Mouse (Mus musculus) thymus, adult 2 months (tissue): ENCODE results near the gene Zfp513. TPM values are rescaled to one million over a fixed set of nuclear protein-coding genes. Genes with fewer than 3 reads are reported as not detected.

Experiments
- DNase-seq: peaks from one replicate; pipeline ENCODE4 v3.0.0; 2021
- H3K27ac ChIP-seq: fragments of 200-500 bp; 2 replicates; pipeline ENCODE4 v1.5.1; 2012; ENCODE audit warnings: low read length, control low read depth; ENCODE audit not compliant: control insufficient read depth, insufficient read depth
- H3K27me3 ChIP-seq: fragments of 200-500 bp; 2 replicates; pipeline ENCODE4 v1.6.1; 2012; ENCODE audit warnings: mild to moderate bottlenecking, low read length, moderate library complexity, mixed read lengths; ENCODE audit not compliant: control insufficient read depth, insufficient read depth
- H3K36me3 ChIP-seq: fragments of 200-500 bp; 2 replicates; pipeline ENCODE4 v1.6.1; 2012; ENCODE audit warnings: mild to moderate bottlenecking, low read length, moderate library complexity; ENCODE audit not compliant: control insufficient read depth, insufficient read depth
- H3K4me1 ChIP-seq: fragments of 200-500 bp; replicated peaks from 2 replicates; pipeline ENCODE4 v1.6.1; 2012; ENCODE audit warnings: low read length; ENCODE audit not compliant: control insufficient read depth, insufficient read depth
- H3K4me3 ChIP-seq: fragments of 200-500 bp; 2 replicates; pipeline ENCODE4 v1.5.1; 2012; ENCODE audit warnings: mild to moderate bottlenecking, low read length, control low read depth, moderate library complexity; ENCODE audit not compliant: control insufficient read depth, insufficient read depth
- CTCF ChIP-seq: fragments of 200-500 bp; IDR thresholded peaks from 2 replicates; pipeline ENCODE4 v1.5.1; 2012; ENCODE audit warnings: mild to moderate bottlenecking, control low read depth, low read length, moderate library complexity, borderline replicate concordance; ENCODE audit not compliant: control insufficient read depth, poor library complexity, insufficient read depth; ENCODE audit errors: extremely low read depth
- POLR2A ChIP-seq: fragments of 200-500 bp; IDR thresholded peaks from 2 replicates; pipeline ENCODE4 v1.6.1; 2012; ENCODE audit warnings: mild to moderate bottlenecking, low read length, control low read depth, moderate library complexity; ENCODE audit not compliant: control insufficient read depth, poor library complexity, insufficient read depth; ENCODE audit errors: extremely low read depth
- WGBS: fragments of 180-500 bp; shearing (Covaris S2); methylation state at CpG from one replicate; pipeline ENCODE4 v1.1.7; 2018; 5-methylcytosine and 5-hydroxymethylcytosine counted together
- polyA plus RNA-seq: library from polyadenylated mRNA; depleted of rRNA; stranded (reverse); fragments of >200 nt; gene quantifications from 2 replicates; pipeline ENCODE4 v1.2.3, GENCODE M21; 2012; rRNA removed

The Zfp513 gene
- polyA plus RNA-seq, result 88.5 and 90.3 TPM in 2 replicates

- Histone ChIP-seq H3K36me3 (peaks cover 64% of the 10 kb centered on the region), H3K27ac (peak within 1 kb of the TSS; percentile 26; the same call in 1 of the 2 replicates), H3K27me3 (no peaks in the 10 kb centered on the region), H3K4me1 (peaks cover 13% of the 10 kb centered on the region), H3K4me3 (peak within 1 kb of the TSS; percentile 63)
- WGBS, result under 1% methylated on average over 53 of the region's 53 CpGs
- DNase-seq, result peak; percentile 93
- TF ChIP-seq CTCF, result peak; percentile 55; the same call in 1 of the 2 replicates
- TF ChIP-seq POLR2A, result peak; percentile 88
These were observed at the start of gene Zfp513 for GRCm38 (mm10) chr5:31201742-31202590. Gene Zfp513, minus strand, starts transcription at chr5:31202303.

GRCm38 (mm10) chr5:31251541-31252101 lies 49.5 kb upstream of the Zfp513 start, which contains the start of gene Krtcap3:
Gene Krtcap3, plus strand, starts transcription at chr5:31251691.
- H3K27ac ChIP-seq, result no peak within 1 kb of the TSS
- WGBS, result 74% methylated on average over 47 of the region's 47 CpGs

GRCm38 (mm10) chr5:31250716-31251115 lies 48.6 kb upstream of the Zfp513 start:
- H3K27me3 ChIP-seq, result no peaks in the 10 kb centered on the region

More at GRCm38 (mm10) chr5:31251541-31252101, 49.5 kb upstream of the Zfp513 start, which contains the start of gene Krtcap3:
- H3K36me3 ChIP-seq, result peaks cover 49% of the 10 kb centered on the region
- H3K27me3 ChIP-seq, result no peaks in the 10 kb centered on the region
- DNase-seq, result peak; percentile 8
- peak within 1 kb of the TSS; percentile 52 for H3K4me3 ChIP-seq
- no peak for TF ChIP-seq CTCF
- no peak for TF ChIP-seq POLR2A
- 0 out of 2 replicates have a peak, but pooled peaks cover 2% of the 10 kb centered on the region for H3K4me1 ChIP-seq

GRCm38 (mm10) chr5:31242191-31242590 lies 40.1 kb upstream of the Zfp513 start:
- Histone ChIP-seq H3K27ac (no peak overlapping the region), H3K36me3 (peaks cover 34% of the 10 kb centered on the region), H3K27me3 (no peaks in the 10 kb centered on the region), H3K4me3 (no peak overlapping the region), H3K4me1 (peaks cover 8% of the 10 kb centered on the region)
- DNase-seq, result no peak
- TF ChIP-seq POLR2A (no peak), CTCF (no peak)
- WGBS, result 39% methylated on average over 10 of the region's 10 CpGs

More at GRCm38 (mm10) chr5:31250716-31251115, 48.6 kb upstream of the Zfp513 start:
- H3K4me3 ChIP-seq, result no peak overlapping the region
- 0 out of 2 replicates have a peak, but pooled peaks cover 2% of the 10 kb centered on the region for H3K4me1 ChIP-seq
- H3K27ac ChIP-seq, result no peak overlapping the region
- DNase-seq, result no peak
- H3K36me3 ChIP-seq, result peaks cover 58% of the 10 kb centered on the region
- no peak for TF ChIP-seq CTCF
- TF ChIP-seq POLR2A, result no peak
- WGBS, result 95% methylated on average over 4 of the region's 4 CpGs

- Histone ChIP-seq H3K27ac (peak overlapping the region; percentile 29; the same call in 1 of the 2 replicates), H3K4me1 (peaks cover 8% of the 10 kb centered on the region), H3K27me3 (no peaks in the 10 kb centered on the region), H3K4me3 (peak overlapping the region; percentile 89), H3K36me3 (peaks cover 28% of the 10 kb centered on the region)
- no peak for DNase-seq
- no peak for TF ChIP-seq POLR2A
- TF ChIP-seq CTCF, result no peak
- WGBS, result 2% methylated on average over 13 of the region's 13 CpGs
These were observed 39.5 kb upstream of the Zfp513 start for GRCm38 (mm10) chr5:31241522-31242034.
